Mouse (Mus musculus): ENCODE results near the gene Vmn1r54.
"Not testable (repeated sequence)": the region's sequence is repeated elsewhere in the genome, so short reads cannot be mapped to it uniquely, and the experiment has no call there.

Gene Vmn1r54

DNA sequence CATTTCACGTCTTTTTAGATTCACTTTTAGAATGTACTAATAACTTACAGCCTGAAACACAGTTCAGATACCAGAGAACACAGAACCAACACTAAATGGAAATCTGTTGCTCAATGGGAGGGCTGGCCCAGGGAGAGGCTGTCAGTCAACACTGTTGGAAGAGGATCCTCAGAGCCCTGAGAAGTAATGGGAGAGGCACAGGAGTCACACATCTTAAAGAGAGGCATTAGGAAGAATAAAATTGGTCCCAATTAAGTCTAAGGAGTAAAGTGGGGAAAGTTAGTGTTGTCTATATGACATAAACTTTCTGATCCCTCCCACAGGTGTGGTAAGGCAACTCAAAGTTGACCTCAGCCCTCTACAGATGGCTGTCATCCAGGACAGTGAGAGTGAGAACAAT is at the start of gene Vmn1r54:
Vmn1r54 (plus strand) TSS at position 301 of the 400 bp plus-strand sequence.
- DNase-seq (ENCODE audit: low spot score in 2 of 2) = no peak

- not testable (repeated sequence) for DNase-seq (ENCODE audit: low spot score in 2 of 2)
Observed at GRCm38 (mm10) chr6:90202493-90202892, 43.6 kb upstream of the Vmn1r54 start, which contains the start of gene V1ra8. TSS of gene V1ra8 (plus strand) at chr6:90202793.

GRCm38 (mm10) chr6:90224338-90224737 is 21.8 kb upstream of the Vmn1r54 start, which contains the start of gene Vmn1r53:
TSS of gene Vmn1r53 (minus strand) at chr6:90224438.
- DNase-seq (ENCODE audit: low spot score in 2 of 2) = no peak

- not testable (repeated sequence) for DNase-seq (ENCODE audit: low spot score in 2 of 2)
Observed at GRCm38 (mm10) chr6:90232114-90232513, 14.0 kb upstream of the Vmn1r54 start.

DNA sequence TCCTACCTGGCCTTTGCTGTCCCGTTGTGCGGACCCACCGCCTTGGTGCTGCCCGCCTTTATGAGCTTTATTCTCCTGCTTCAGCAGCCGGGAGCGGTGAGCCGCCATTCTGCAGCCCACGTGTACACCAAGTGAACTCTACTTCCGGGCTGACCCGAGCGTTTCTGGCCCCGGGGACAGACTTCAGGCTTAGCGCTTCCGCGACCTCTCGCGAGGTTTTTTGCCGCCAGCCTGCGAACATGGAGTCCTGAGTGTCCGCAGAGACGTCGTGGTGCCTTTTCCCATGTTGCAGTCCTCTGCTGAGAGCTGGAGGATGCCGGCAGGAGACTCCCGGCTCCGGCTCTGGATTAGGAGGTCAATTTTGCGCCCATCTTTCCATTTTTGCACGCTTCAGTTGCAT is 13.4 kb upstream of the Vmn1r54 start:
- no peak for DNase-seq (ENCODE audit: low spot score in 2 of 2)

DNA sequence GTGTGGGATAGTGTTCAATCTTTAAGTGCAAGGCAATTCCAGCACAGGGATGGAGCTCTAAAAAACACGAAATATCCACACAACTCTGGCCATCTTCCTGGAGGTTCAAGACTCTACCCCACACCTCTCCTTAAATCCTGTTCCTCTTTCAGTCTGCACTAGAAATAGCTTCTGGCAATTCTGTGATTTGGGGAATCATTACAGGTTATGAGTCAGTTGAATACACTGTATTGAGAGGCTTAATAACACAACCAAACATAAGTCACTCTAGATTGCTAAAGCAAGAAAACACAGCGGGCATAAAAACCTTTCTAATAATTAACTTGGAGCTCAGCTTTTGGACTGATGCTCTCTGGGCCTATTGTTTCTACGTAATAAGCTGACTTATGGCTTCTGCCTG is 2.1 kb upstream of the Vmn1r54 start:
- no peak for DNase-seq (ENCODE audit: low spot score in 2 of 2)

- peak in 1 of 2 experiments; percentile 11 for DNase-seq (ENCODE audit: low spot score in 2 of 2)
Observed at GRCm38 (mm10) chr6:90288265-90288664, 42.2 kb downstream of the Vmn1r54 start.

GRCm38 (mm10) chr6:90300919-90301318 is 54.8 kb downstream of the Vmn1r54 start, which contains the start of gene BC048671:
TSS of gene BC048671 (plus strand) at chr6:90301219.
- no peak for DNase-seq (ENCODE audit: low spot score in 2 of 2)

GRCm38 (mm10) chr6:90306315-90306975 is 60.3 kb downstream of the Vmn1r54 start:
- DNase-seq (ENCODE audit: low spot score in 2 of 2) = no peak

GRCm38 (mm10) chr6:90308839-90309778 is 63.0 kb downstream of the Vmn1r54 start:
- no peak for DNase-seq (ENCODE audit: low spot score in 2 of 2)

GRCm38 (mm10) chr6:90315961-90316360 is 69.9 kb downstream of the Vmn1r54 start:
- peak in 1 of 2 experiments; percentile 32 for DNase-seq (ENCODE audit: low spot score in 2 of 2)

DNA sequence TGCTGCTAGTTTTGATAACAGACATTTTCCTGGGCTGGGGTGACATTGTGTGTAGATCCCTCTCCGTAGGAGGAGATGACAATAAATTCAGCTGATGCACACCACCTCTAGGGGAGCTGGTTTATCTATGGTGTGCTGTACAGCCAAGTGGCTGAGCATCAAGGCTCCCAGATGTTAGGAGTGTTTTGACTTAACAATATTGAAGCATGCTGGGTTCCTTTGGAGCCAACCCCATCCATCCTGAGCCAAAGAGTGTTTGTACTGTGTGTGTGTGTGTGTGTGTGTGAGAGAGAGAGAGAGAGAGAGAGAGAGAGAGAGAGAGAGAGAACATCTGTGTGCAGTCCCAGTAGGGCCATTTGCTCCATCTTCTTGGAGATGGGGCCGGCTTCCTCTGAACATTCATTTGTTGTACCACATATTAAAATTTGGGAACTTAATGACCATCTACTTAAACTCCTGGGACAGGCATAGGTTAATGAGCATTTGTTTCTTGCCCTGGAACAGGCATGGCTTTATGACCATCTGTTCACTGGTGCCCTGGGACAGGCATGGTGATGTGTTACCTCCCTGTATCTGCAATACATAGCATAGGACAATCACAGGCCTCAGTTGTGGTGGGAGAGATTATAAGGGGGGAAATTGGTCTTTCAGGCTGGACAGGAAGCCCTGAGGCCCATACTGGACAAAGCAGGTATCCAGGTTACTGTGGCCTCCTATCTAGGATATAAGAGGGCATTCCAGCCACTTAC is 71.6 kb downstream of the Vmn1r54 start:
- no peak for DNase-seq (ENCODE audit: low spot score in 2 of 2)

- DNase-seq (ENCODE audit: low spot score in 2 of 2) = no peak
Observed at GRCm38 (mm10) chr6:90319019-90319418, 72.9 kb downstream of the Vmn1r54 start.

DNA sequence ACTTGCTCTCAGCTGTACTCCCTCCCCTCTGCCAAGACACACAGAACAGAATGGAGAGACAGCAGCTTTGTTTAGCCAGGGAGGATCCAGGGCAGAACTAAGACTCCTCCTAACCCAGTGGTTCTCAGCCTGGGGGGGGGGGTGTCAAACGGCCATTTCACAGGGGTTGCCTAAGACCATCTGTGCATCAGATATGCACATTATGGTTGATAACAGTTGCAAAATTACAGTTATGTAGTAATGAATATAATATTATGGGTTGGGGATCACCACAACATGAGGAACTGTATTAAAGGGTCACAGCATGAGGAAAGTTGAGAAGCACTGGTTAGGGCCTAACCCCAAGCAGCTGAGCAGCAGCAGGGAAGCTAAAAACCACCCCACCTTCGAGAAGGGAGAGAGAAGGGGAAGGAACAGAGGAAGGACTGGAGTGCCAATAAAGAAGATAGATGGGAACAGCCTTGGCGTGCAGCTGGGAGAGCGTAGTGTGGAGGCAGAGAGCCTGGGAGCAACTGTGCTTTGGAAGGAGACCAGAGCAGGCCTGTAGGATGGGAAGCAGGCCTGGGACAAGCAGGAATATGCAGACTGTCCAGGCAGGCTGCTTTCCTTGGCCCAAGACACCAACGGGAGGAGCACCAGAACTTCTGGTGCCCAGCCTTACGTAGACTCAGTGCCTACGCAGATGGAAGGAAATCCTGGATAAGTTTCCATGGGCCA is 73.5 kb downstream of the Vmn1r54 start:
- no peak for DNase-seq (ENCODE audit: low spot score in 2 of 2)

- no peak for DNase-seq (ENCODE audit: low spot score in 2 of 2)
Observed at GRCm38 (mm10) chr6:90320429-90320828, 74.3 kb downstream of the Vmn1r54 start.

All from left cerebral cortex, adult 9 months (tissue).